Mouse (Mus musculus) adrenal gland, postnatal 4 days (tissue): ENCODE measurements around the gene Bcl2l14. TPM values are rescaled to one million over a fixed set of nuclear protein-coding genes. Genes with fewer than 3 reads are reported as not detected.
A peak's percentile ranks its signal among the peaks of the same experiment; 100 is the strongest.

Experiments
- DNase-seq, 2 experiments: peaks; one replicate each; pipeline ENCODE4 v3.0.0; 2021 to 2022; ENCODE audit warnings: low spot score in 2 of 2, mixed read lengths in 2 of 2
- long read RNA-seq, 2 experiments: library from polyadenylated mRNA; stranded (forward); transcript quantifications; one replicate each; pipeline ENCODE4 v2.0.0; 2021
- total RNA-seq, 2 experiments: library from RNA; stranded (reverse); gene quantifications; 2 replicates each; pipeline ENCODE4 v1.2.3; 2021

Bcl2l14 gene
- under 1 TPM in 1 of 2 experiments, not detected in 1; 0.36 TPM for total RNA-seq
- long read RNA-seq, experiment 1 = 0 reads
- long read RNA-seq, experiment 2, partial matches to known transcripts = 0 of 2 reads
- long read RNA-seq, experiment 2, other reads (novel, unspliced or antisense) = 1 of 2 reads

- DNase-seq = no peak
Measured at GRCm38 (mm10) chr6:134396018-134396417, at the start of gene Bcl2l14. TSS of gene Bcl2l14 (plus strand) at chr6:134396318.

GRCm38 (mm10) chr6:134348526-134349067 lies 47.5 kb upstream of the Bcl2l14 start:
- DNase-seq = no peak

GRCm38 (mm10) chr6:134352881-134353280 lies 43.2 kb upstream of the Bcl2l14 start:
- no peak for DNase-seq

GRCm38 (mm10) chr6:134353751-134354150 lies 42.4 kb upstream of the Bcl2l14 start:
- DNase-seq = no peak

- DNase-seq = no peak
Measured at GRCm38 (mm10) chr6:134357570-134357969, 38.5 kb upstream of the Bcl2l14 start.

- no peak for DNase-seq
Measured at GRCm38 (mm10) chr6:134360079-134360478, 36.0 kb upstream of the Bcl2l14 start.

GRCm38 (mm10) chr6:134364644-134365043 lies 31.5 kb upstream of the Bcl2l14 start:
- DNase-seq = no peak

- no peak for DNase-seq
Measured at GRCm38 (mm10) chr6:134365952-134366351, 30.2 kb upstream of the Bcl2l14 start.

GRCm38 (mm10) chr6:134366366-134367351 lies 29.5 kb upstream of the Bcl2l14 start:
- no peak for DNase-seq

- no peak for DNase-seq
Measured at GRCm38 (mm10) chr6:134367366-134368281, 28.5 kb upstream of the Bcl2l14 start.

- DNase-seq = no peak
Measured at GRCm38 (mm10) chr6:134372946-134373345, 23.2 kb upstream of the Bcl2l14 start.

GRCm38 (mm10) chr6:134377201-134377600 lies 18.9 kb upstream of the Bcl2l14 start:
- no peak for DNase-seq

GRCm38 (mm10) chr6:134377856-134378255 lies 18.3 kb upstream of the Bcl2l14 start:
- no peak for DNase-seq

GRCm38 (mm10) chr6:134381462-134381861 lies 14.7 kb upstream of the Bcl2l14 start:
- DNase-seq = no peak

GRCm38 (mm10) chr6:134385931-134386330 lies 10.2 kb upstream of the Bcl2l14 start:
- DNase-seq = no peak

- no peak for DNase-seq
Measured at GRCm38 (mm10) chr6:134387396-134387795, 8.7 kb upstream of the Bcl2l14 start.

- no peak for DNase-seq
Measured at GRCm38 (mm10) chr6:134388424-134389110, 7.6 kb upstream of the Bcl2l14 start.

GRCm38 (mm10) chr6:134389248-134389891 lies 6.7 kb upstream of the Bcl2l14 start:
- peak; percentile 42 to 57 for DNase-seq

- DNase-seq = no peak
Measured at GRCm38 (mm10) chr6:134389917-134390316, 6.2 kb upstream of the Bcl2l14 start.

- no peak for DNase-seq
Measured at GRCm38 (mm10) chr6:134390837-134391236, 5.3 kb upstream of the Bcl2l14 start.
